Mouse (Mus musculus): ENCODE data around the gene Tff2.

GRCm38 (mm10) chr17:31108388-31108787 lies 35.7 kb downstream of the Tff2 start:
- TF ChIP-seq RCOR1 (conservative IDR thresholded peaks at IDR 0.05; ENCODE audit: low read depth, low read length): no peak
- no peak for TF ChIP-seq POLR2A (IDR thresholded peaks at IDR 0.05; ENCODE audit: low read depth, low read length)
- TF ChIP-seq MEF2A (IDR thresholded peaks at IDR 0.05; ENCODE audit: borderline replicate concordance, low read depth, low read length): no peak
- TF ChIP-seq CTCF (conservative IDR thresholded peaks at IDR 0.05 in 1 of 2, IDR thresholded peaks at IDR 0.05 in 1 of 2; ENCODE audit: low read depth in 2 of 2, low read length in 2 of 2): no peak
- TF ChIP-seq MAX (IDR thresholded peaks at IDR 0.05; ENCODE audit: low read length): no peak
- no peak for TF ChIP-seq ZMIZ1 (IDR thresholded peaks at IDR 0.05; ENCODE audit: low read depth, low read length)
- no peak for TF ChIP-seq E2F4 (IDR thresholded peaks at IDR 0.05; ENCODE audit: insufficient replicate concordance, low read depth, low read length)
- no peak for TF ChIP-seq EP300 (IDR thresholded peaks at IDR 0.05; ENCODE audit: low read length)
